Mouse (Mus musculus): Measurements from ENCODE around the gene Rspo4.

Gene Rspo4

DNA sequence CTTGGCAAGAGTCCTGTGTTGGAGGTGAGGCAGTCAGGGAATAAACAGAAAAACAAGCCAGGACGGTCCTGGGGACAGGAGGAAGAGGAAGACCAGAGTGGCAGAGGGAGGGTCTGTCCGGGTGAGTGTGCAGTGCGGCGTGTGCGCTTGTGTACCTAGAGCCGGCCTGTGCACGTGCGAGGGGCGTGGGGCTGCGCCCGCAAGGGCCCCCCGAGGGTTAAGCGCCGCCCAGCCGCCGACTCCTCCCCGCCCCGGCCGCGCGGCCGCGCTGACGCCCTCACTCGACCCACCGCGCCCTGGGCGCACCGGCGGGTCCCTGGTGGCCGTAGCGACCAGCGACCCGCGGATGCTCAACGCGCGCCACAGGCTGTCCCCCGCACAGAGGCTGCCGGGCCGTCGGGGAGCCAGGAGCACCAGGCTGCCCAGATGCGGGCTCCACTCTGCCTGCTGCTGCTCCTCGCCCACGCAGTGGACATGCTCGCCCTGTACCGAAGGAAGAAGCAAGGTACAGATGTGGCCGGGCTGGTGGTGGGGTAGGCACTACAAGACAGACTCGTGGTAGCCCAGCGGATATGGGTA, at the start of gene Rspo4:
Gene Rspo4 (plus strand): TSS at position 280 of the 579 bp plus-strand sequence.
- DNase-seq (ENCODE audit: extremely low spot score) = peak; percentile 41

- no peak for DNase-seq (ENCODE audit: extremely low spot score)
Measured at GRCm38 (mm10) chr2:151815586-151815985, 27.1 kb upstream of the Rspo4 start.

GRCm38 (mm10) chr2:151862257-151862810, 19.6 kb downstream of the Rspo4 start:
- no peak for DNase-seq (ENCODE audit: extremely low spot score)

- DNase-seq (ENCODE audit: extremely low spot score) = no peak
Measured at GRCm38 (mm10) chr2:151864941-151865340, 22.2 kb downstream of the Rspo4 start.

DNA sequence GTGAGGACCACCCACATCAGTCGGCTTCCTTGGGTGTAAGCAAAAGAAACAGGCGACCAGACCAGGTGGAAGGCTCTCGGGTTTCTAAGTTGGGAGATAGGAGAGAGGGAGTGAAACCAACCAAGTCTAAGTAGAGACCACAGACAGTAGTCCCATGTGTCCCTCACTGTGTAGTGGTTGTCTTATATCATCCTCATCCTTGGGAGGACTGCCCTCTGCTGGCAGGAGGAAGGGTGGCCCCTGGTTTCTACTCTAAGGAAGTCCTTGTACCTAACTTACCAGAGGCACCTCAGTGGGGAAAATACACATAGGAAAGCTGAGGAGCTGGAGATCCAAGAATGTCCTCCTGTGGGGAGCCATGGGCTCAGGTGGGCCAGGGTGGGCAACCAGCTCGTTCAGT, 23.8 kb downstream of the Rspo4 start:
- DNase-seq (ENCODE audit: extremely low spot score) = peak; percentile 64

GRCm38 (mm10) chr2:151868196-151868595, 25.5 kb downstream of the Rspo4 start:
- no peak for DNase-seq (ENCODE audit: extremely low spot score)

DNA sequence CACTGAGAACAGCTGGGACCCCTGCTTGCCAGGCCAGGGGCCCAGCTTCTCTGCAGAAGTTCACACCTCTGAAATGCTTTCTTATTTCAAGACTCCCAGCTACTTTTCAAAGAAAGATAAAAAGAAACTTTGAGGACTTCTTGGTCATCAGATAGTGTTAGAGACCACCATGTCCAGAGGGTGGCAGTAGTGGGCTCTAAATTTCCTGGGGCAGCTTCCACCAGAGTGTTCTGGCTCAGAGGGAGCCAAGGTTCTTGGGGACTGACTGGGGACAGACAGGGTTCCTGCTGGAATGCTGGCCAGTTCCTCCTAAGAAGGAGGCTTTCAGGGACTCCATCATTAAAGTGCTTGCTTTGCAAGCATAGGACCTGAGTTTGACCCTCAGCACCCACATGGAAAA, 31.8 kb downstream of the Rspo4 start:
- peak; percentile 31 for DNase-seq (ENCODE audit: extremely low spot score)

DNA sequence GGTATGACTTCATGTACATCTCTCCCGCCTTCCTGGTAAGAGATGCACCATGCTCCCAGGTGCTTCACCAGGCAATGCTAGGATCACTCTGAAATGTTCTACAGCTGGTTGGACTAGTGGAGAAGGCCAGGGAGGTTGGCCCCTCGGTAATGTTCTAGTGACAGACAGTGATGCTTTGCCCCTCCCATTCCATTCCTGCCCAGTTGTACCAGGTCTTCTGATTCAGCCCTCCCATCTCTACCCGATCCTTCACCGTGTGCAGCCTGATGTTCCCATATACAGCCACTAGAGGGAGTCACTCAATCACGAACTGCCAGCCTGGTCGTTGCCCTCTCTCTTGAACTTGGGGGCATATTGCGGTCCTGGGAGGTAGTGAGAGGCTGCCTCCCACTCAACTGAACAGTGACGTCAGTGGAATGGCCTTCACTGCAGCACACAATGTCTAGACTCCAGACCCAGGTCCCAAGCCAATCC, 33.3 kb downstream of the Rspo4 start:
- DNase-seq (ENCODE audit: extremely low spot score) = peak; percentile 63

GRCm38 (mm10) chr2:151878645-151879044, 35.9 kb downstream of the Rspo4 start:
- DNase-seq (ENCODE audit: extremely low spot score) = no peak

DNA sequence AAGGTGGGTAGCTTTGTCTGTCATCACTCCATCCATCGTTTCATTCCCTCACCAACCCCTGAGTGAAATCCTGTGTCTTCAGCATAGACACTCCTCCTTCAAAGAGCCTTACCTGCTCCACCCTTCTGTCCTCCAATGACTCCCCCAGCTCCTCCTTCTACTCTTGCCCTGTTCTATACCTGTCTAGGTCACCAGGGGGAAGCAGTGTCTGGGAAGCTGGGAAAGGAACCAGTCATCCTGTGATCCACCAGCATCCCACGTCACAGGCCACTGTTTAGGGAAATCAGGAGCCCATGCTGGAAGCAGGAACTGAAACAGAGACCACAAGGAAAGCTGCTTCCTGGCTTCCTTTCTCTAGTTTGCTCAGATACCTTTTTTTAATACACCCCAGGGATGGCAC, 37.0 kb downstream of the Rspo4 start:
- no peak for DNase-seq (ENCODE audit: extremely low spot score)

GRCm38 (mm10) chr2:151891031-151891430, 48.3 kb downstream of the Rspo4 start:
- no peak for DNase-seq (ENCODE audit: extremely low spot score)

DNA sequence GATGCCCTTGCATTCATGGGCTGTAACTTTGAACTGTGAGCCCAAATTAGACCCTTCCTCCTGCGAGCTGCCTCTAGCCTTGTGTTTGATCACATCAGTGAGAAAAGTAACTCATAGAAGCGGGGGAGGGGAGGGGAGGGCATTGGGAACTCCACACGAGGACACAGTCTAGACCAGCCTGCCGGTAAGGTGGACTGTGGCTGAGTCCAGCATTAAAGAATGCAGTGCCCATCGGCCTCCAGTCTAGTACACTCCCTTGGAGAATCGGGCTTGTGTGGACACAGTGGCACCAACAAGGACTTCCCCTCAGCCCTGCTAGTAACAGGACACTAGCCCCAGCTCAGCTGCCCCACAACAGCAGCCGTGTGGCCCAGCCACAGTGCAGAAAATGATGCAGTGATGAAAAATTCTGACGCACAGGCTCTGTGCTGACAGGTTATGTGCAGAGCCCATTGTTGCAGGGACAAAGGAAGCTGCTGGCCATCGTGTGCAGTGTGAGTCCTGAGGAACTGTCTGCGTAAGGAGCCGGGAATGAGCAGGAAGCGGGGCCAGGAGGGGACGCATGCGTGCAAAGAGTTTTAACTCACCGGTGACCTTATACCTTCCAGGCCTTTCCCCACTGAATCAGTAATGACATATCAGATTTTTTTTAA, 50.5 kb downstream of the Rspo4 start:
- no peak for DNase-seq (ENCODE audit: extremely low spot score)

DNA sequence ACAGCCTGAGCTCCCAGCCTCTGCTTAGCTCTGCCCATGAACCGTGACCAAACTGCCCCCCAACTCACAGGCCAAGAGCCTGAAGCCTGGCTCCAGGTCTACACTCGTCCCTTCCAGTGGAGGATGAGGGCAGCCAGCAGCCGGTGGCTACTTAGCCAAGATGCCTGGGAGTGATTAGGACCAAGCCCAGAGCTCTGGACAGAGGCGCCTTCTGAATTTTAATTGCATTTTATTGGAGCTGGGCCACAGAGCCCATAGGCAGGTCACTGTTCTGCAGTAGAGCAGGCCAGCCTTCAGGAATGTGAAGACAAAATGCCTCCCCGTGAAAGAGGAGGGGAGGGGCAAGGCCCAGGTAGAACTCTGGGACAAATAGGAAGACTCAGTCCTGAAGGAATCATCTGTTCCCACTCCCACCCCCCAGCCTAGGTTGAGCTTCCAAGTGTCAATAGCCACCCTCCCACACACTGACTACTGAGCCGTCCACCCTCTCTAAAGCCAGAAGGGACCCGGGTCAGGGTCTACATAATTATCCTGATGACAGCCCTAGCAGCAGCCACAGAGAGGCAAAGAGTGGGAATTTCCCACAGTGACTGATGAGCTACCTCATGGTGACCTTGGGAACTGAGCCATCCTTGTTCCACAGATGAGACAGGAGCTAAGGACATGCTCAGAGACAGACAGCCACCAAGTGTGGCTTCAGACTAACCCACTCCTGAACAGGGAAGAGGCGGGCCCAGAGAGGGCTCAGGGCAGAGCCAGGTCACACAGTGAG, 51.7 kb downstream of the Rspo4 start:
- no peak for DNase-seq (ENCODE audit: extremely low spot score)

DNA sequence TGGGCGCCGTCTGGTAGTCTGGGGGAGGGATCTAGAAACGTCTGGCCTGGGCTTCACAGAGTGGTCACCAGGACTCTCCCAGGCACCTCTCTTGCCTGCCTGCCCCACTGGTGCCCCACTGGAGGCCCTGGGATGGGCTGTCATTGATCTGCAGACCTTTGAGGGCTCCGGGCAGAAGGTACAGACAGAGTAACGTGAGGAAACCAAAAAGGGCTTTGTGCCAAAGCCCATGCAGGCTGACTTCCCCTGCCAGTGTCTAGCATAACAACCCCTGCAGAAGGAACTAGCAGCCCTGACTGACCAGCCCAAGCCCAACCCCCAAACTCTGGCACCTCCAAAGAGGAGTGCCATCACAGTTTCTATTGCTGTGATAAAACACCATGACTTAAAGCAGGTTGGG, 53.2 kb downstream of the Rspo4 start:
- DNase-seq (ENCODE audit: extremely low spot score) = no peak

- DNase-seq (ENCODE audit: extremely low spot score) = no peak
Measured at GRCm38 (mm10) chr2:151898106-151898505, 55.4 kb downstream of the Rspo4 start.

GRCm38 (mm10) chr2:151900845-151901244, 58.1 kb downstream of the Rspo4 start:
- no peak for DNase-seq (ENCODE audit: extremely low spot score)

DNA sequence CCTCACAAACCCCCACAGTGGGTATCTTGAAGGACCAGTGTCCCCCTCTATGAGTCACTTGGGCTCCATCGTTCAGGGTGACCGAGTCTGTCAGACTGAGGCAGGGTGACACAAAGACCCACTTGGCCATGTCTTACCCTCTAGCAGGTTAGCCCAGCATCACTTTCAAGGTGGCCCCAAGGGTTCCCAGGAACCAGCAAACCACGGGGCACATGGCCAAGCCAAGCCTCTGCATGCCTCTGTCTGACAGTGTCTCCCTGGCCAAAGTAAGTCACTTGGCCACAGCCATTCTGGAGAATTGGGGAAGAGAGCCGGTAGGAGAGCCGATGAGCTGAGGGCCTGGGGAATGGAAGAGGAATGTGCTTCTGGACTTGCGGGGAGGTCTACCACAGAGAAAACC, 60.5 kb downstream of the Rspo4 start:
- no peak for DNase-seq (ENCODE audit: extremely low spot score)

- no peak for DNase-seq (ENCODE audit: extremely low spot score)
Measured at GRCm38 (mm10) chr2:151903933-151904332, 61.2 kb downstream of the Rspo4 start.

DNA sequence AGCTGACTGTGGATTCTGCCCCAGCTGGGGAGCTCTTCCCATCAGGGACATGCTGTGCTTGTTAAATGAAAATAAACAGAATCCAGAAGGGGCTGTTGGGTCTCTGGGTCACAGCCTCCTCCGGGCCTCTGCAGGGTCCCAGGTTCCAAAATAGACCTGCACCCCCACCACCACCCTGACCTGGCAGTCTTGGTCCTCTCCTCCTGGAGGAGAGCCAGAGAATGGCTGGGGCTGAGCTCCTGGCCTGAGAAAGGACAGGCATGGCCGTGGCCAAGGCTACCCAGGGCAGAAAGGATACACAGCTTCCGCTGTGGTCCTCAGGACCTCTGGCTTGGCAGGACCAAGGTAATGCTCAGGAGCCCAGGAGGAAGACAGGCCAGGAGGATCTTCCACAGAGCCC, 61.9 kb downstream of the Rspo4 start:
- DNase-seq (ENCODE audit: extremely low spot score) = no peak

DNA sequence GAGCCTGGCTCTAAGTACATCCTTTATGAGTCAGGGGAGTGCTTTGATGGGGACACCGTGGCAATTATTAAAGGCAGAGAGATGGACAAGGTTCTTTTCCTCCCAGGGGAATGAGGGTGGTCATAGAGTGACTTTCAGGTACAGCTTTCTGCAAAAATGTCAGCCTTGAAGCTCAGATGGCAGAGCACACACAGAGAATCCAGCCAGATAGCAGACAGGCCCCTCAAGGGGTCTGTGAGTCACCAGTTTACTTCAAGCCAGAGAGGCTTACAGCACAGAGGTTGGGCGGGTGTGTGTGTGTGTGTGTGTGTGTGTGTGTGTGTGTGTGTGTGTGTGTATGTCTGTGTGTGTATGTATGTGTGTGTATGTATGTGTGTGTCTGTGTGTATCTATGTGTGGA, 64.3 kb downstream of the Rspo4 start:
- no peak for DNase-seq (ENCODE audit: extremely low spot score)

DNA sequence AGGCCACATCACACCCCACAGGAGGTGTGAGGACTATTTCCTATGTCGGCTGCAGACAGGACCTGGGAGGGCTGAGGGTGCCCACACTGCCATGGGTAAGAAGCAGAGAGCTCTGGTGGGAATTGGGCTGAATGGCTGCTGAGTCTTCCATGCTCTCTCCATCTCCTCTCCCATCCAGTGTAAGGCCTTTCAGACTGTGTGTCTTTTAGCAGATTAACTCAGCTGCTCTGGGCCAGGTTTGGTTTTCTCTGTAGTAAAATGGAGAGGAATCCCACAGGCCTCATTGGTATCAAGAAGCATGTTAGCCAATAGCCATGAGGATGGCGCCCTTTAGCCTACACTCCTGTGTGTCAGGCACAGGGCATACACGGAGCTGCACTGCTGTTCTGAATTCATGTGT, 66.7 kb downstream of the Rspo4 start:
- no peak for DNase-seq (ENCODE audit: extremely low spot score)

DNA sequence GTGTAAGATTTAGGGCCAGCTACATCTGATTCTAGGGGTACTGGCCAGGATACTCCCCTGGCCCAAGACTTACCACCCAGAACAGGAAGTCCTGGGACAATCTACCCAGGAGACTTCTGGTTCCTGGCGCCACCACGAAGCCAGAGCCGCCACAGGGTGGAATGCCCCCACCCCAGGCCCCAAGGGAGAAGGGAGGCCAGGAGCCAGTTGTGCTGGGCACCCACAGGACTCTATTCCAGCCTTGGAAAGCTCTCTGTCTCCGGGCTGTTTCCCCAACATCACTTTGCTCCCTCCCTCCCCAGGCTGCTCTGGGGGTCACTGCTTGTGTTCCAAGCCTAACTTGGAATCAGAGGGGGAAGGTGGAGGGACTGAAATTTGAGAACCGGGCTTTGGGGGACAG, 67.8 kb downstream of the Rspo4 start:
- DNase-seq (ENCODE audit: extremely low spot score) = no peak

Measured in embryo, embryonic 9.5 days (tissue).